Mouse (Mus musculus) embryonic fibroblast, embryonic 13.5 days (primary cell): ENCODE measurements around the gene Gtf3c5.

Experiments used
- CTCF ChIP-seq: IDR thresholded peaks from 2 replicates; pipeline ENCODE4 v1.5.1; 2011; ENCODE audit warnings: mild to moderate bottlenecking, control low read depth, low read length, moderate library complexity, borderline replicate concordance; ENCODE audit not compliant: insufficient read depth
- POLR2A ChIP-seq: IDR thresholded peaks from 2 replicates; pipeline ENCODE4 v1.6.1; 2011; ENCODE audit warnings: low read depth, mild to moderate bottlenecking, control low read depth, low read length, moderate library complexity

GRCm38 (mm10) chr2:28557452-28557851 lies 26.1 kb downstream of the Gtf3c5 start:
- TF ChIP-seq CTCF (no peak), POLR2A (no peak)
